Mouse (Mus musculus) hindbrain, postnatal 0 days (tissue): ENCODE measurements at regions not wholly inside any gene's neighbourhood (a gene's known extent, or its start where the extent isn't known, plus 50 kb on each side); places are given as distances from the start of the nearest gene placed in this dataset.
"Not testable (repeated sequence)": the region's sequence is repeated elsewhere in the genome, so short reads cannot be mapped to it uniquely, and the experiment has no call there.

Experiments used
- ATAC-seq: fragments of 200-750 bp; cut with Nextera tagmentation; 2 replicates; pipeline ENCODE4 v1.8.0; 2017; ENCODE audit warnings: mild to moderate bottlenecking, moderate TSS enrichment, moderate library complexity
- DNase-seq: peaks from one replicate; pipeline ENCODE4 v3.0.0-alpha.2; 2015; ENCODE audit warnings: low spot score
- H3K27ac ChIP-seq: fragments of 300-500 bp; sonication (generic); 2 replicates; pipeline ENCODE4 v1.5.1; 2014; ENCODE audit warnings: mild to moderate bottlenecking
- H3K27me3 ChIP-seq: fragments of 300-500 bp; sonication (generic); 2 replicates; pipeline ENCODE4 v1.6.1; 2014; ENCODE audit warnings: low read length, mixed read lengths; ENCODE audit not compliant: insufficient read depth
- H3K36me3 ChIP-seq: fragments of 300-500 bp; sonication (generic); 2 replicates; pipeline ENCODE4 v1.6.1; 2014; ENCODE audit warnings: low read length, mixed read lengths; ENCODE audit not compliant: insufficient read depth
- H3K4me1 ChIP-seq: fragments of 300-500 bp; sonication (generic); 2 replicates; pipeline ENCODE4 v1.6.1; 2014; ENCODE audit warnings: antibody characterized with exemption, low read length, mixed read lengths; ENCODE audit not compliant: insufficient read depth
- H3K4me2 ChIP-seq: fragments of 300-500 bp; sonication (generic); 2 replicates; pipeline ENCODE4 v1.6.1; 2014; ENCODE audit warnings: low read depth, mild to moderate bottlenecking, low read length, moderate library complexity, mixed read lengths
- H3K4me3 ChIP-seq: fragments of 300-500 bp; sonication (generic); 2 replicates; pipeline ENCODE4 v1.5.1; 2014; ENCODE audit warnings: low read length
- H3K9ac ChIP-seq: fragments of 300-500 bp; sonication (generic); replicated peaks from 2 replicates; pipeline ENCODE4 v1.6.1; 2014; ENCODE audit warnings: mild to moderate bottlenecking, low read length, moderate library complexity, mixed read lengths
- H3K9me3 ChIP-seq: fragments of 300-500 bp; sonication (generic); 2 replicates; pipeline ENCODE4 v1.6.1; 2016; ENCODE audit warnings: low read length, mixed read lengths
- CTCF ChIP-seq: IDR thresholded peaks from 2 replicates; pipeline ENCODE4 v1.5.1; 2016; ENCODE audit warnings: antibody characterized with exemption, control low read depth, low read depth
- WGBS: fragments of 180-500 bp; shearing (Covaris S2); extraction: QIAGEN DNeasy Blood & Tissue Kit; methylation state at CpG from one replicate; pipeline ENCODE4 v1.1.7; 2014; 5-methylcytosine and 5-hydroxymethylcytosine counted together

GRCm38 (mm10) chrX:17818325-17818724 is 246.2 kb upstream of the Fundc1 start:
- no peaks in the 10 kb centered on the region for H3K36me3 ChIP-seq
- no peaks in the 10 kb centered on the region for H3K4me1 ChIP-seq
- no peak overlapping the region for H3K4me2 ChIP-seq
- H3K4me3 ChIP-seq = no peak overlapping the region
- no peaks in the 10 kb centered on the region for H3K27me3 ChIP-seq
- no peaks in the 10 kb centered on the region for H3K9me3 ChIP-seq
- no peak overlapping the region for H3K27ac ChIP-seq
- WGBS = 40% methylated on average over 3 of the region's 3 CpGs
- no peak for ATAC-seq
- TF ChIP-seq CTCF = no peak
- peak; percentile 1 for DNase-seq
- H3K9ac ChIP-seq = no peak overlapping the region

DNA sequence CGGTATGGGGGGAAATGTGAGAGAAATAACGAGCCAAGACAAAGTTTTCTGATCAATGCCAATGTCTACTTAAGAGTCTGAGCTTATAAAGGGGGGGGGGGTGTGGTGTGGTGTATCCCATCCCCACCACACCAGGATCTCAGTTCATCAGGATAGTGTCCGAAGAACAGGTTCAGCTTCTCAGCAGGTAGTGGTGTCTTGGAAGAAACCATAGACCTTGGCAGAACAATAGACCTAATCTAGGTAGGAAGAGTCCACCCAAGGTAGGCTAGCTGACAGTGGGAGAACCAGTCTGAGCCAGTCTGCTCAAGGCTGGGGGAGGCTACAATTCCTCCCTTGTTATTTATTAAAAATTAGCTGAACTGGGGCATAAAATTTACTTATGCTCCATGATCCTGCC is 245.5 kb upstream of the Fundc1 start:
- no peak for TF ChIP-seq CTCF
- WGBS = 85% methylated on average over 3 of the region's 3 CpGs
- ATAC-seq = no peak
- Histone ChIP-seq H3K9ac (no peak overlapping the region), H3K4me2 (no peak overlapping the region), H3K36me3 (no peaks in the 10 kb centered on the region), H3K4me3 (no peak overlapping the region), H3K27me3 (no peaks in the 10 kb centered on the region), H3K9me3 (no peaks in the 10 kb centered on the region), H3K4me1 (no peaks in the 10 kb centered on the region), H3K27ac (no peak overlapping the region)
- DNase-seq = no peak

GRCm38 (mm10) chrX:17788048-17788447 is 215.9 kb upstream of the Fundc1 start:
- not testable (repeated sequence) for H3K9me3 ChIP-seq, H3K4me3 ChIP-seq, H3K4me2 ChIP-seq, DNase-seq, H3K9ac ChIP-seq, H3K4me1 ChIP-seq, ATAC-seq, H3K27ac ChIP-seq, H3K36me3 ChIP-seq, H3K27me3 ChIP-seq
- 100% methylated on average over 1 of the region's 6 CpGs for WGBS

DNA sequence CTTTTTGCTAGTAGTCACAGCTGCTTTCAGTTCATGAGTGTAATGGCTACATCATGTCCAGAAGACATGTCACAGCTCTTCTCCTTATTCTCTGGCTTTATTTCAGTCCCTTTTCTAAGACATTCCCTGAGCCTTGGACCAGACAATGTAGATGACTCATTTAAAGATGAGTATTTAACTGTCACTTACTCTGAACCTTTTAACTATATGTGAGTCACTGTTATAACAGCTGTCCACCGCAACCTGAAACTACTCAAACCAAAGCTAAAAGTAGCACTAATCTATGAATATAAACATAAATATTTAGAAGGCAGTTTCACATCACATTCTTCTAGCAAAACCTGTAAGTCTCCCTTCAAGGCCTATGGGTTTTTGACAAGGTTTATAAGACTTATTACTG is 203.8 kb upstream of the Fundc1 start:
- no peak for TF ChIP-seq CTCF
- Histone ChIP-seq H3K9me3 (no peaks in the 10 kb centered on the region), H3K9ac (no peak overlapping the region), H3K27me3 (no peaks in the 10 kb centered on the region), H3K36me3 (no peaks in the 10 kb centered on the region), H3K4me2 (no peak overlapping the region), H3K27ac (no peak overlapping the region), H3K4me3 (no peak overlapping the region), H3K4me1 (no peaks in the 10 kb centered on the region)
- DNase-seq = no peak
- WGBS = 91% methylated on average over 1 of the region's 1 CpGs
- no peak for ATAC-seq

DNA sequence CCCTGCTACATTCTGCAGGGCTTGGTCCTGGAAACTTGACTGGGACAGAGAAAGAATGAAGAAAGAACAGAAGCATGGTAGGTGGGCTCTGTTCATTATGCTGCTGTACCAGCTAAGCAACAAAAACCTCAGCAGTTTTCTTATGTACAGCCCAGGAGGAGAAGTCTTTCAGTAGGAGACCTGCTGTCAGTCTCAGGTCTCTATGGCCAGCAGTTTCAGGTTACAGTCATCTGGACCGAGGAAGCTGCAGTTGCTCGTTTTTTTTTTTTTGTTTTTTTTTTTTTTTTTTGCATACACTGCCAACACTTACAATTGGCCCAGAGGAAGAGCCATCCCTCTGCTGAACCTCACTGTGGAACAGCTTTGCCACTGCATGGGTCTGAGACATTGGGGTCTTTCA is 180.7 kb upstream of the Fundc1 start:
- Histone ChIP-seq H3K4me2 (no peak overlapping the region), H3K9ac (no peak overlapping the region), H3K27me3 (no peaks in the 10 kb centered on the region), H3K4me1 (no peaks in the 10 kb centered on the region), H3K27ac (no peak overlapping the region), H3K9me3 (no peaks in the 10 kb centered on the region), H3K4me3 (no peak overlapping the region), H3K36me3 (no peaks in the 10 kb centered on the region)
- 29% methylated on average over 2 of the region's 2 CpGs for WGBS
- no peak for DNase-seq
- no peak for ATAC-seq
- no peak for TF ChIP-seq CTCF

DNA sequence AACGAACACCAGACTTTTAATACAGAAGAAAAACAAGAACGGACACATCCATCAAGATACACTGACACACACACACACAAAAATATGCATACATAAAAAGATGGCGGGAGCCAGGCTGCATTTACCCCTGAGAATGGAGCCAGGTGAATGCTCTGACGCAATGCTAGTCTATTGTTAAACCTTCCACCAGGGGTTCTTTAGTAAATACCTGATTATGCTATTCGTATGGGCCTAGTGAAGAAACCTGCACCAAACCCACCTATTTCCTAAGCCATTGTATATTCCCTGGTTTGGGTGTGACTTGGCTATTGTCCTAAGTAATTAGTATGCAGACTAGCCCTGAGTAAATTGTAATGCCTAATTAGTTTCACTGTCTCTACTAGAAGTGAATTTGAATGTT is 179.3 kb upstream of the Fundc1 start:
- WGBS = 66% methylated on average over 5 of the region's 5 CpGs
- H3K4me1 ChIP-seq = no peaks in the 10 kb centered on the region
- no peak overlapping the region for H3K9ac ChIP-seq
- H3K36me3 ChIP-seq = no peaks in the 10 kb centered on the region
- TF ChIP-seq CTCF = no peak
- DNase-seq (no peak), ATAC-seq (no peak)
- no peak overlapping the region for H3K4me3 ChIP-seq
- no peak overlapping the region for H3K27ac ChIP-seq
- H3K9me3 ChIP-seq = no peaks in the 10 kb centered on the region
- H3K27me3 ChIP-seq = no peaks in the 10 kb centered on the region
- no peak overlapping the region for H3K4me2 ChIP-seq

DNA sequence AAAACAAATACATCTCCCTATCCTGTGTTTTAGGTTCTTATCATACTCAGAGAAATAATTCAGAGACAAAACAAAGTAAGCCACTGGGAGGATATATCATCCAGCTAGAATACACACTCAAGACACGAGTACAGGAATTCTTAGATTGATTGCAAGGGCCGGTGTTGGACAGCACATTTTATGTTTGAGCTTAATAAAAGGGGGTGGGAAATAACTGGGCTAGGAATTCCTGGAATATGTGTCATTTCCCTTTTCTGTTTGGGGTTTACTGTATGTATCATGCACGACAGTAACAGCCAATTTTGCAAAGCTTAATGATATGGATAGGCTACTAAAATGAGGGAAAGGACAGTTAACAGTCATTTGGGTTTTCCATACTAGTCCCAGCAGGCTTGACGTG is 158.1 kb upstream of the Fundc1 start:
- DNase-seq (no peak), ATAC-seq (no peak)
- H3K4me3 ChIP-seq = no peak overlapping the region
- no peaks in the 10 kb centered on the region for H3K36me3 ChIP-seq
- no peak for TF ChIP-seq CTCF
- H3K27me3 ChIP-seq = no peaks in the 10 kb centered on the region
- WGBS = 73% methylated on average over 4 of the region's 4 CpGs
- no peak overlapping the region for H3K9ac ChIP-seq
- H3K4me1 ChIP-seq = no peaks in the 10 kb centered on the region
- no peak overlapping the region for H3K4me2 ChIP-seq
- no peak overlapping the region for H3K27ac ChIP-seq
- no peaks in the 10 kb centered on the region for H3K9me3 ChIP-seq

- Histone ChIP-seq H3K4me3 (no peak overlapping the region), H3K27me3 (no peaks in the 10 kb centered on the region), H3K36me3 (no peaks in the 10 kb centered on the region), H3K9ac (no peak overlapping the region), H3K27ac (no peak overlapping the region), H3K9me3 (no peaks in the 10 kb centered on the region), H3K4me2 (no peak overlapping the region), H3K4me1 (no peaks in the 10 kb centered on the region)
- no peak for TF ChIP-seq CTCF
- 57% methylated on average over 5 of the region's 5 CpGs for WGBS
- ATAC-seq = no peak
- DNase-seq = no peak
Observed at GRCm38 (mm10) chrX:17725780-17726220, 153.7 kb upstream of the Fundc1 start.
